Mouse (Mus musculus) neural tube, embryonic 12.5 days (tissue): ENCODE results near the gene Pdia4. TPM values are rescaled to one million over a fixed set of nuclear protein-coding genes. Genes with fewer than 3 reads are reported as not detected.

Experiments
- ATAC-seq: fragments of 200-750 bp; cut with Nextera tagmentation; 2 replicates; pipeline ENCODE4 v1.8.0; 2017; ENCODE audit warnings: low read depth, mild to moderate bottlenecking, moderate TSS enrichment, moderate library complexity; ENCODE audit not compliant: low FRiP score
- H3K27ac ChIP-seq: fragments of 300-500 bp; sonication (generic); 2 replicates; pipeline ENCODE4 v1.5.1; 2016
- H3K27me3 ChIP-seq: fragments of 300-500 bp; sonication (generic); replicated peaks from 2 replicates; pipeline ENCODE4 v1.6.1; 2016; ENCODE audit warnings: mild to moderate bottlenecking
- H3K36me3 ChIP-seq: fragments of 300-500 bp; sonication (generic); 2 replicates; pipeline ENCODE4 v1.6.1; 2016; ENCODE audit warnings: mild to moderate bottlenecking
- H3K4me1 ChIP-seq: fragments of 300-500 bp; sonication (generic); 2 replicates; pipeline ENCODE4 v1.6.1; 2016
- H3K4me2 ChIP-seq: fragments of 300-500 bp; sonication (generic); replicated peaks from 2 replicates; pipeline ENCODE4 v1.6.1; 2016; ENCODE audit warnings: mild to moderate bottlenecking
- H3K4me3 ChIP-seq: fragments of 300-500 bp; sonication (generic); 2 replicates; pipeline ENCODE4 v1.5.1; 2016
- H3K9ac ChIP-seq: fragments of 300-500 bp; sonication (generic); 2 replicates; pipeline ENCODE4 v1.6.1; 2016; ENCODE audit warnings: mild to moderate bottlenecking
- H3K9me3 ChIP-seq: fragments of 300-500 bp; sonication (generic); 2 replicates; pipeline ENCODE4 v1.6.1; 2016; ENCODE audit warnings: mild to moderate bottlenecking
- WGBS: fragments of 180-500 bp; shearing (Covaris S2); methylation state at CpG from one replicate; pipeline ENCODE4 v1.1.7; 2016; 5-methylcytosine and 5-hydroxymethylcytosine counted together
- polyA plus RNA-seq: library from polyadenylated mRNA; unstranded; fragments of >200 nt; fragmentation: Nextera tagmentation; extraction: Ambion mirVana; gene quantifications from 2 replicates; pipeline ENCODE4 v1.2.1, GENCODE M21; 2016

Pdia4 gene
- polyA plus RNA-seq, 1 experiment from 2014 or later = 196 TPM

GRCm38 (mm10) chr6:47828950-47829349, 15.7 kb upstream of the Pdia4 start:
- no peak overlapping the region for H3K27ac ChIP-seq
- WGBS = 23% methylated on average over 1 of the region's 1 CpGs
- H3K4me2 ChIP-seq = peak overlapping the region; percentile 61
- H3K9ac ChIP-seq = 0 out of 2 replicates have a peak overlapping the region, but pooled peaks have one; percentile 95
- H3K9me3 ChIP-seq = no peaks in the 10 kb centered on the region
- peaks cover 12% of the 10 kb centered on the region for H3K36me3 ChIP-seq
- ATAC-seq = no peak
- no peaks in the 10 kb centered on the region for H3K27me3 ChIP-seq
- peaks cover 4% of the 10 kb centered on the region; the same call in 1 of the 2 replicates for H3K4me1 ChIP-seq
- no peak overlapping the region for H3K4me3 ChIP-seq

GRCm38 (mm10) chr6:47827462-47827861, 14.2 kb upstream of the Pdia4 start:
- peaks cover 25% of the 10 kb centered on the region for H3K36me3 ChIP-seq
- peaks cover 4% of the 10 kb centered on the region; the same call in 1 of the 2 replicates for H3K4me1 ChIP-seq
- no peak overlapping the region for H3K4me3 ChIP-seq
- WGBS = 91% methylated on average over 4 of the region's 4 CpGs
- H3K4me2 ChIP-seq = no peak overlapping the region
- no peaks in the 10 kb centered on the region for H3K27me3 ChIP-seq
- no peak overlapping the region for H3K9ac ChIP-seq
- no peak for ATAC-seq
- H3K27ac ChIP-seq = no peak overlapping the region
- H3K9me3 ChIP-seq = no peaks in the 10 kb centered on the region

- H3K9ac ChIP-seq = no peak overlapping the region
- 60% methylated on average over 2 of the region's 2 CpGs for WGBS
- no peaks in the 10 kb centered on the region for H3K9me3 ChIP-seq
- H3K4me2 ChIP-seq = no peak overlapping the region
- no peak for ATAC-seq
- H3K27me3 ChIP-seq = no peaks in the 10 kb centered on the region
- no peaks in the 10 kb centered on the region; the same call in 1 of the 2 replicates for H3K4me1 ChIP-seq
- H3K4me3 ChIP-seq = no peak overlapping the region
- H3K36me3 ChIP-seq = peaks cover 52% of the 10 kb centered on the region
- H3K27ac ChIP-seq = no peak overlapping the region
Measured at GRCm38 (mm10) chr6:47824241-47824640, 11.0 kb upstream of the Pdia4 start.

GRCm38 (mm10) chr6:47821776-47822175, 8.5 kb upstream of the Pdia4 start:
- Histone ChIP-seq H3K4me2 (no peak overlapping the region), H3K36me3 (peaks cover 60% of the 10 kb centered on the region), H3K27me3 (no peaks in the 10 kb centered on the region), H3K9me3 (no peaks in the 10 kb centered on the region), H3K9ac (no peak overlapping the region), H3K27ac (no peak overlapping the region), H3K4me1 (no peaks in the 10 kb centered on the region), H3K4me3 (no peak overlapping the region)
- no peak for ATAC-seq
- 94% methylated on average over 6 of the region's 6 CpGs for WGBS

- WGBS = 90% methylated on average over 5 of the region's 5 CpGs
- Histone ChIP-seq H3K4me2 (no peak overlapping the region), H3K4me1 (no peaks in the 10 kb centered on the region), H3K27me3 (no peaks in the 10 kb centered on the region), H3K36me3 (peaks cover 60% of the 10 kb centered on the region), H3K9ac (no peak overlapping the region), H3K4me3 (no peak overlapping the region), H3K27ac (no peak overlapping the region), H3K9me3 (no peaks in the 10 kb centered on the region)
- ATAC-seq = no peak
Measured at GRCm38 (mm10) chr6:47821236-47821635, 8.0 kb upstream of the Pdia4 start.

GRCm38 (mm10) chr6:47819626-47820325, 6.5 kb upstream of the Pdia4 start:
- 93% methylated on average over 23 of the region's 23 CpGs for WGBS

GRCm38 (mm10) chr6:47818721-47819120, 5.5 kb upstream of the Pdia4 start:
- no peak overlapping the region for H3K4me3 ChIP-seq
- H3K9me3 ChIP-seq = no peaks in the 10 kb centered on the region
- H3K27me3 ChIP-seq = no peaks in the 10 kb centered on the region
- no peak overlapping the region for H3K27ac ChIP-seq
- H3K36me3 ChIP-seq = peaks cover 46% of the 10 kb centered on the region
- no peak overlapping the region for H3K4me2 ChIP-seq
- no peaks in the 10 kb centered on the region for H3K4me1 ChIP-seq
- no peak for ATAC-seq
- H3K9ac ChIP-seq = no peak overlapping the region
- WGBS = 95% methylated on average over 8 of the region's 8 CpGs

More at GRCm38 (mm10) chr6:47819626-47820325, 6.5 kb upstream of the Pdia4 start:
- H3K27me3 ChIP-seq = no peaks in the 10 kb centered on the region
- ATAC-seq = no peak
- H3K27ac ChIP-seq = no peak overlapping the region
- peaks cover 56% of the 10 kb centered on the region for H3K36me3 ChIP-seq
- H3K4me2 ChIP-seq = no peak overlapping the region
- no peak overlapping the region for H3K9ac ChIP-seq
- H3K9me3 ChIP-seq = no peaks in the 10 kb centered on the region
- H3K4me1 ChIP-seq = no peaks in the 10 kb centered on the region
- H3K4me3 ChIP-seq = no peak overlapping the region

- ATAC-seq = no peak
- Histone ChIP-seq H3K4me1 (peaks cover 12% of the 10 kb centered on the region), H3K27ac (no peak overlapping the region), H3K4me2 (no peak overlapping the region), H3K4me3 (no peak overlapping the region), H3K36me3 (peaks cover 27% of the 10 kb centered on the region), H3K27me3 (no peaks in the 10 kb centered on the region), H3K9me3 (no peaks in the 10 kb centered on the region), H3K9ac (no peak overlapping the region)
- 89% methylated on average over 1 of the region's 1 CpGs for WGBS
Measured at GRCm38 (mm10) chr6:47816151-47816550, 2.9 kb upstream of the Pdia4 start.

- ATAC-seq = no peak
- Histone ChIP-seq H3K9me3 (no peaks in the 10 kb centered on the region), H3K27me3 (no peaks in the 10 kb centered on the region), H3K9ac (peak overlapping the region; percentile 92), H3K4me2 (peak overlapping the region; percentile 72), H3K27ac (peak overlapping the region; percentile 89), H3K36me3 (peaks cover 2% of the 10 kb centered on the region; the same call in 1 of the 2 replicates), H3K4me3 (peak overlapping the region; percentile 76), H3K4me1 (peaks cover 29% of the 10 kb centered on the region)
- WGBS = 1% methylated on average over 17 of the region's 17 CpGs
Measured at GRCm38 (mm10) chr6:47812271-47812915, 837 bp downstream of the Pdia4 start.

- ATAC-seq = no peak
- Histone ChIP-seq H3K4me1 (peaks cover 29% of the 10 kb centered on the region), H3K27me3 (no peaks in the 10 kb centered on the region), H3K9ac (peak overlapping the region; percentile 92), H3K9me3 (no peaks in the 10 kb centered on the region), H3K36me3 (peaks cover 7% of the 10 kb centered on the region), H3K4me3 (peak overlapping the region; percentile 76), H3K27ac (no peak overlapping the region), H3K4me2 (peak overlapping the region; percentile 72)
- 74% methylated on average over 5 of the region's 5 CpGs for WGBS
Measured at GRCm38 (mm10) chr6:47811324-47811723, 1.9 kb downstream of the Pdia4 start.

- Histone ChIP-seq H3K27me3 (no peaks in the 10 kb centered on the region), H3K4me3 (no peak overlapping the region), H3K4me1 (peaks cover 29% of the 10 kb centered on the region), H3K9ac (no peak overlapping the region), H3K36me3 (peaks cover 18% of the 10 kb centered on the region), H3K27ac (no peak overlapping the region), H3K4me2 (peak overlapping the region; percentile 39), H3K9me3 (no peaks in the 10 kb centered on the region)
- no peak for ATAC-seq
- WGBS = 86% methylated on average over 2 of the region's 2 CpGs
Measured at GRCm38 (mm10) chr6:47810181-47810580, 3.0 kb downstream of the Pdia4 start.

- Histone ChIP-seq H3K27me3 (no peaks in the 10 kb centered on the region), H3K4me2 (0 out of 2 replicates have a peak overlapping the region, but pooled peaks have one; percentile 9), H3K27ac (no peak overlapping the region), H3K9ac (no peak overlapping the region), H3K36me3 (peaks cover 30% of the 10 kb centered on the region), H3K4me1 (peaks cover 29% of the 10 kb centered on the region), H3K9me3 (no peaks in the 10 kb centered on the region), H3K4me3 (no peak overlapping the region)
- 76% methylated on average over 4 of the region's 4 CpGs for WGBS
- ATAC-seq = no peak
Measured at GRCm38 (mm10) chr6:47809053-47809452, 4.2 kb downstream of the Pdia4 start.
